Mouse (Mus musculus) lung, adult 2 months (tissue): ENCODE data around the gene Osbpl7.

ENCODE experiments used
- CTCF ChIP-seq: fragments of 200-500 bp; IDR thresholded peaks from 2 replicates; pipeline ENCODE4 v1.5.1; 2011; ENCODE audit warnings: mild to moderate bottlenecking, low read length, control low read depth; ENCODE audit not compliant: insufficient read depth
- POLR2A ChIP-seq: fragments of 200-500 bp; IDR thresholded peaks from 2 replicates; pipeline ENCODE4 v1.6.1; 2011; ENCODE audit warnings: low read depth, mild to moderate bottlenecking, control low read depth, low read length, borderline replicate concordance; ENCODE audit errors: extremely low read depth

- TF ChIP-seq CTCF (no peak), POLR2A (no peak)
These were observed 64.5 kb downstream of the Osbpl7 start, which contains the start of gene Tbx21 for GRCm38 (mm10) chr11:97114671-97115601.
